Mouse (Mus musculus): ENCODE results near the gene Nprl3. TPM values are rescaled to one million over a fixed set of nuclear protein-coding genes. Genes with fewer than 3 reads are reported as not detected.
"Not testable (repeated sequence)": the region's sequence is repeated elsewhere in the genome, so short reads cannot be mapped to it uniquely, and the experiment has no call there.

The Nprl3 gene
- total RNA-seq, 2 experiments from 2014 or later: 20.2 to 26.1 TPM

DNA sequence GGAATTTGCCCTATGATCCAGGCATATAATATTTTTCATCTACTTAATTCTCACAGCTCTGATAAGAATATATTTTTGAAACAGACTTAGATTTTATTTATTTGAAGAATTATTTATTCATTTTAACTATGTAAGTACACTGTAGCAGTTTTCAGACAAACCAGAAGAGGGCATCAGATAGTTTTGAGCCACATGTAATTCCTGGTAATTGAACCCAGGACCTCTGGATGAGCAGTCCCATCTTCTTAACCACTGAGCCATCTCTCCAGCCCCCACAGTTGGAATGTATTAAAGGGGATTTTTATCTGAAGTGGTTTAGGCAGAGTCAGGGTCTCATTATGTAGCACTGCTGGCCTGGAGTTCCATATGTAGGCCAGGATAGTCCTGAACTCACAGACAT, 18.4 kb upstream of the Nprl3 start:
- not testable (repeated sequence) for DNase-seq
- intact Hi-C loops (cut with DNase I): loop anchor here (5.0 kb wide), 1 partner anchor 104 kb away; no protein-coding TSS in a partner anchor

GRCm38 (mm10) chr11:32285031-32285775, 17.7 kb upstream of the Nprl3 start:
- intact Hi-C loops (cut with DNase I): loop anchor here (5.0 kb wide), 1 partner anchor 103 kb away; no protein-coding TSS in a partner anchor
- DNase-seq: no peak

DNA sequence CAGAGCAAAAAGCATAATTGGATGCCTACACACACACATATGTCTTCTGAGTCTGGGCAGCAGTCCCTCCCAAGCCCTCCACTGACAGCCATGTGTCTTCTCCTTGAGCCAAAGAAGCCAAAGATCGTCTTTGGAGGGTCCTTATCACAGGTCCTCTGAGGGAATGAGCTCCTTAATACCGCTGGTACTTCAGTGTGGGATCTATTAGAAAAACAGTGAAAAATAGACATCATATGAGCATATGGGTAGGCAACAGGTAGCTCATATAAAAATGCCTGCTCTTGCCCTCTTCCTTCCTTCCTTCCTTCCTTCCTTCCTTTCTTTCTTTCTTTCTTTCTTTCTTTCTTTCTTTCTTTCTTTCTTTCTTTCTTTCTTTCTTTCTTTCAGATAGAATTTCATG, 17.1 kb upstream of the Nprl3 start:
- DNase-seq; intact Hi-C loops (cut with DNase I): not testable (repeated sequence)

GRCm38 (mm10) chr11:32283091-32283777, 15.7 kb upstream of the Nprl3 start, which contains the start of gene Hba-a1:
Gene Hba-a1 (plus strand): TSS chr11:32283511.
- DNase-seq; intact Hi-C loops (cut with DNase I): not testable (repeated sequence)

GRCm38 (mm10) chr11:32281416-32282144, 14.1 kb upstream of the Nprl3 start:
- no peak for DNase-seq
- intact Hi-C loops (cut with DNase I): no loop called here

- DNase-seq: no peak
- intact Hi-C loops (cut with DNase I): no loop called here
Observed at GRCm38 (mm10) chr11:32280646-32281045, 13.1 kb upstream of the Nprl3 start.

DNA sequence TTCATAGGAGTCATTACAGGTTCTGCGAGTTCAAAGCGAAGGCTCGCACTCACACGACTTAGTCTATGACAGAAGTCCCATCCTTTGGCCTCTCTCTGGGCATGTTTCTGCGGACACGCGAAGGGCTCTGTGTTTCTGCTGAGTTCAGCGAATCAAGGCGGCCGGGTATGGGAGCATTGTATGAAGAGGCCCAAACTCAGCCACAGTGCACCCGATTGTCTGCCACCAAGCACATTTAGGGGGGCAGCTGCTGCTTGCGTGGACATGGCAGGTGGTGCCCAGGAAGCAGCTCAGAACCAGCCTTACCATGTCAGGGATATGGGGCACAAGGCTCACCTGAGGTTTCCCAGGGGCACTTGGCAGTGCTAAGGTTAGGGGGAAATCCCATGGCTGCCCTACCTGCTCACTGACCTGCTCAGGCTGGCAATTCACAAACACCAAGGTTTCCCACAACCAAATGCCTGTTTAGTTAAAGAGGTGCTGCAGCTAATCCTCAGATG, 11.0 kb upstream of the Nprl3 start:
- intact Hi-C loops (cut with DNase I): no loop called here

DNA sequence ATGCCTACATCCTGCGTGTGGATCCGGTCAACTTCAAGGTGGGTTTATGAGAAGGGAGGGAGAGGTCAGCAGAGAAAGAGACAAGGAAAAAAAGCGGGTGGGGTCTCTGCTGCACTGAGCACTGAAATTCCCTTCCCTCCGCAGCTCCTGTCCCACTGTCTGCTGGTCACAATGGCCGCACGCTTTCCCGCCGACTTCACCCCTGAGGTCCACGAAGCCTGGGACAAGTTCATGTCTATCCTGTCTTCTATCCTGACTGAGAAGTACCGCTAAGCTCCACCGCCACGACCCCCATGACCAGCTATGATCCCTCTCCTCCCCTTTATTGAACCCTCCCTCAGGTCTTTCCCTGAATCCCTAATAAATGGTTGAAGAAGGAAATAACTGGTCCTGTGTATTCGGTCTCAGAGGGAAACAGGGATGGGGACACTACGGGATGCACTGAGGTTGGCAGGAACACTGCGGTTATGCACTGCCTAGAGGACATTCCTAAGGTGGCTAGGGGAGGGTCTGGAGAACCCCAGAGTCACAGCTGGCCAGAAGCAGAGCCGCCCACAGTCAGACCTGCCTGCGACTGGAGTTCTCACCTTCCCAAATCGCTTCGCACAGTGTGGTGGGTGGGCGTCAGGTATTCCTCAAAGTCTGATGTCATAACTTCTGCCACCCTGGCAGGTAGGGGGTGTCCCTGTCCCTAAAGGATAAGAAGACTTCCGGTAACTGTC, 10.4 kb upstream of the Nprl3 start:
- no peak for DNase-seq
- intact Hi-C loops (cut with DNase I): no loop called here

More for the DNA sequence above, 11.0 kb upstream of the Nprl3 start:
- DNase-seq: no peak

GRCm38 (mm10) chr11:32276347-32276746, 8.8 kb upstream of the Nprl3 start, which contains the start of gene Hba-x:
Gene Hba-x (plus strand): TSS chr11:32276400.
- DNase-seq: no peak
- intact Hi-C loops (cut with DNase I): no loop called here

DNA sequence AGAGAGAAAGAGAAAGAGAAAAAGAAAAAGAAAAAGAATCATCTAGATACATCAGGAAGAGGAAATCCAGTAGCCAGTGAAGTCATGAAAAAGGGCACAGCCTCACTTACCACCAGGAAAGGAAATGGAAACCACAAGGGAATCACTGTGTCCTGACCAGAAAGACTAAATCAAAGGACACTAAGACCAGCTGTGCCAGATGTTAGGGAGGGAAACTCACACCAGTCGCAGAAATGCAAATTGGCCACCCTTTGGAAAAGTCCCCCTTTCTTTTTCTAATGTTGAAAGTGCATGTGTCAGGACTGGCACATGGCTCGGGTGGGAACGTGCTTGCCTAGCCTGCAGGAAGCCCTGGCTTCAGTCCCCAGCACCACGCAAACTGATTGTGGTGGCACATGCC, 3.7 kb upstream of the Nprl3 start:
- no peak for DNase-seq
- intact Hi-C loops (cut with DNase I): no loop called here

- intact Hi-C loops (cut with DNase I): no loop called here
- no peak for DNase-seq
Observed at GRCm38 (mm10) chr11:32268952-32269351, 1.4 kb upstream of the Nprl3 start.

- no peak for DNase-seq
- intact Hi-C loops (cut with DNase I): no loop called here
Observed at GRCm38 (mm10) chr11:32267964-32268363, 457 bp upstream of the Nprl3 start.

DNA sequence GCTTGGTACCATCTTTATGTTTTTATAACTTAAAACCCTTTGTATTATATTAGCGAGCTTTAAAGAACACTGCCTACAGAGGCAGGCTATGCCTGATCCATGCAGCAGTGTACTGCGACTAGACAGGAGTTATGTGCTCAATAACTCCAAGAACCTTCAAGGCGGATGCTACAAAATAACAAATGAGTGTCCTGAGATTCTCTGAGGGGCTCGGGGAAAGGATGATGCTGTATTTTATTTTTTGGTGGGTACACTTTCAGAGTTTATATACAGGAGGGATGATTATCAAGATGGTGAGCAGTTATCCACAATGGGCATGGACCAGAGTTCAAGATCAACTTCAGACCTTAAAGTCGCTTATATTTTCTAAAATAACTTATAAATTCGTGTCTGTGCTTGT, 731 bp downstream of the Nprl3 start:
- no peak for DNase-seq
- intact Hi-C loops (cut with DNase I): no loop called here

GRCm38 (mm10) chr11:32266194-32266593, 1.3 kb downstream of the Nprl3 start:
- intact Hi-C loops (cut with DNase I): no loop called here
- DNase-seq: no peak

DNA sequence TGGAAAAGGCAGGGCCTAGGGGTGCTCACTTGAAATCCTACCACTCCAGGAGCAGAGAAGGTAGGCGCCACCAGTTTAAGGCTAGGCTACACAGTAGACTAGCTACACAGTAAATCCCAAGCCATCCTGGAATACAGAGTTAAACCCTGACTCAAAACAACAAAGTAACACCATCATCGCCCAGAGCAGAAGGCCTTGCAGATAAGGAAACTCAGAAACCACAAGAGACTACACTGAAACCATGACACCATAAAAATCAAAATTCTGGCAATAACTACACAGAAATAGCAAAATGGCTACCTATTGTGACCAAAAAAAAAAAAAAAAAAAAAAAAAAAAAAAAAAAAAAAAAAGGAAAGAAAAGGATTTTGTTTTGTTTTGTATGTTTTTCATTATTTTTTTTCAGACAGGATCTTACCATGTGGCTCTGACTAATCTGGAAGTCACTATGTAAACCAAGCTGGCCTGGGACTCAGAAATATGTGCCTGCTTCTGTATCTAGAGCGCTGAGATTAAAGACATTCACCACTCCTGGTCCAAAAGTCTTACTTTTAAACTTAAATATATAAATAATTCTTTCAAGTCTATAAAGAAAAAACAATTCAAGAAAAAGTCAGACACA, 2.3 kb downstream of the Nprl3 start:
- no peak for DNase-seq
- intact Hi-C loops (cut with DNase I): no loop called here

- no peak for DNase-seq
- intact Hi-C loops (cut with DNase I): no loop called here
Observed at GRCm38 (mm10) chr11:32262674-32263415, 4.7 kb downstream of the Nprl3 start.

DNA sequence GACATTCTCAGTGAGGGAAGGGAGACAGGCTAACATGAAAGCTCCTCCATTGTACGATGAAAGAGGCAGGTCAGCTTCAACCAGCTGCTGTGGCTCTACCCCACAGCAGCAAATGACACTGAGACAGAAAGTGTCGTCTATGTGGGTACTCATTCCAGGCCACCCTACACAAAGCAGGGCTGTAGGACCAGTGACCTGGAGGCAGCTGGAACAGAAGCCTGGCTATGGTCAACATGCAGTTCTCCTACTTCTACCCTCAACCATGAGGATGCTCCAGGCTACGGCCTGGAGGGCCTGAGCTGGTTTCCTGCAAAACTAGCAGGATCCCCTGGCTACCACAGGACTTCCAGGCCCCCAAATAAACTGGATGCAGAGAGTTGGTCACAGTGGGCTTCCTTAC, 10.9 kb downstream of the Nprl3 start:
- intact Hi-C loops (cut with DNase I): no loop called here
- no peak for DNase-seq

DNA sequence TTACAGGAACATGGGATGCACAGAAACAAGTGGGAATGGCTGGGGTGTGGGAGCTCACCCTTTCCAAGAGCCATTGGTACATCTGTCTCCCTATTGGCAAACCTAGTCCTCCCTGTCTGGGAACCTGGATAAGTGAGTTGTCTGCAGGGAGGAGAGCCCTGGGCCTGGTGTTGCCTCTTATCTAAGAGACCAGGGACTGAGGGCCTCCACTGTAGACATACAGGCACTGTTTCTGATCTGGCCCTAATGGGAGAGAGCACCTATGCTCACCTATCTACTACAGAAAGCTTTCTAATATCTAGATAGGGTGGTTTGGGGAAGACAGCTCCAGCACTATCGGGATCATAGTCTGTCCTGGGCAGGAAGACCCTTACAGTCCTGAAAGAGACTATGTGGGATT, 11.4 kb downstream of the Nprl3 start:
- intact Hi-C loops (cut with DNase I): no loop called here

DNA sequence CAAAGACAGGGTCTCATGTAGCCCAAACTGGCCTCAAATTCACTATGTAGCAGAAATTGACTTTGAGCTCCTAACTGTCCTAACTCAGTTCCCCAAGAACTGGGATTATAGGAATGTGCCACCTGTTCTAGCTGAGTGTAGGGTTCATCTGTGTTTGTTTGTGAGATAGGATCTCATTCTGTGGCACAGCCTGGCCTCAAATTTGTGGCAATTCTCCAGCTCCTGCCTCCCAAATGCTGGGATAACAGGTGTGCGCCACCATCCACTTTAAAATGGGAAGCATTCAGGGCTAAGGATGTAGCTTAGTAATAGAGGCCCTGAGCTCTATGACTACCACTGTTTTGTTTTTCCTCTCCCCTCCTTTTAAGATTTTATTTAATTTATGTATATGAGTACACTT, 14.4 kb downstream of the Nprl3 start:
- DNase-seq: no peak
- intact Hi-C loops (cut with DNase I): no loop called here

More for the DNA sequence above, 11.4 kb downstream of the Nprl3 start:
- DNase-seq: no peak

Data from gastrocnemius, postnatal 36 days (tissue).